Mouse (Mus musculus) forebrain, embryonic 12.5 days (tissue): ENCODE data around the gene Adam19. TPM values are rescaled to one million over a fixed set of nuclear protein-coding genes. Genes with fewer than 3 reads are reported as not detected.

ENCODE experiments used
- ATAC-seq: fragments of 200-750 bp; cut with Nextera tagmentation; 2 replicates; pipeline ENCODE4 v1.8.0; 2017; ENCODE audit warnings: moderate TSS enrichment; ENCODE audit not compliant: low FRiP score
- H3K27ac ChIP-seq: fragments of 300-500 bp; sonication (generic); 2 replicates; pipeline ENCODE4 v1.5.1; 2016; ENCODE audit warnings: mild to moderate bottlenecking
- H3K27me3 ChIP-seq: fragments of 300-500 bp; sonication (generic); 2 replicates; pipeline ENCODE4 v1.6.1; 2016; ENCODE audit warnings: mild to moderate bottlenecking
- H3K36me3 ChIP-seq: fragments of 300-500 bp; sonication (generic); replicated peaks from 2 replicates; pipeline ENCODE4 v1.6.1; 2016; ENCODE audit warnings: mild to moderate bottlenecking
- H3K4me1 ChIP-seq: fragments of 300-500 bp; sonication (generic); 2 replicates; pipeline ENCODE4 v1.6.1; 2016
- H3K4me2 ChIP-seq: fragments of 300-500 bp; sonication (generic); 2 replicates; pipeline ENCODE4 v1.6.1; 2016; ENCODE audit warnings: mild to moderate bottlenecking, moderate library complexity
- H3K4me3 ChIP-seq: fragments of 300-500 bp; sonication (generic); replicated peaks from 2 replicates; pipeline ENCODE4 v1.5.1; 2016; ENCODE audit warnings: mild to moderate bottlenecking
- H3K9ac ChIP-seq: fragments of 300-500 bp; sonication (generic); 2 replicates; pipeline ENCODE4 v1.6.1; 2016; ENCODE audit warnings: mild to moderate bottlenecking
- H3K9me3 ChIP-seq: fragments of 300-500 bp; sonication (generic); 2 replicates; pipeline ENCODE4 v1.6.1; 2016
- WGBS: fragments of 180-500 bp; shearing (Covaris S2); methylation state at CpG from one replicate; pipeline ENCODE4 v1.1.7; 2016; 5-methylcytosine and 5-hydroxymethylcytosine counted together
- polyA plus RNA-seq: library from polyadenylated mRNA; unstranded; fragments of >200 nt; fragmentation: Nextera tagmentation; extraction: Ambion mirVana; gene quantifications from 2 replicates; pipeline ENCODE4 v1.2.1, GENCODE M21; 2016

The Adam19 gene
- polyA plus RNA-seq, 1 experiment from 2014 or later, result 9.7 TPM

- Histone ChIP-seq H3K4me2 (no peak overlapping the region), H3K4me1 (0 out of 2 replicates have a peak, but pooled peaks cover under 1% of the 10 kb centered on the region), H3K9ac (no peak overlapping the region), H3K36me3 (peaks cover 17% of the 10 kb centered on the region; the same call in 1 of the 2 replicates), H3K27me3 (no peaks in the 10 kb centered on the region), H3K9me3 (no peaks in the 10 kb centered on the region), H3K27ac (no peak overlapping the region), H3K4me3 (no peak overlapping the region)
- WGBS, result 94% methylated on average over 3 of the region's 3 CpGs
- ATAC-seq, result no peak
Observed at GRCm38 (mm10) chr11:46097062-46097461, 41.3 kb downstream of the Adam19 start.

- Histone ChIP-seq H3K27ac (no peak overlapping the region), H3K4me1 (0 out of 2 replicates have a peak, but pooled peaks cover 3% of the 10 kb centered on the region), H3K9ac (no peak overlapping the region), H3K4me3 (no peak overlapping the region), H3K4me2 (no peak overlapping the region), H3K9me3 (no peaks in the 10 kb centered on the region), H3K27me3 (no peaks in the 10 kb centered on the region), H3K36me3 (peaks cover 10% of the 10 kb centered on the region; the same call in 1 of the 2 replicates)
- ATAC-seq, result no peak
- WGBS, result 90% methylated on average over 6 of the region's 6 CpGs
Observed at GRCm38 (mm10) chr11:46102107-46102506, 46.3 kb downstream of the Adam19 start.

GRCm38 (mm10) chr11:46107046-46107445 lies 51.3 kb downstream of the Adam19 start:
- H3K36me3 ChIP-seq, result no peaks in the 10 kb centered on the region
- no peak overlapping the region for H3K4me3 ChIP-seq
- H3K4me2 ChIP-seq, result no peak overlapping the region
- H3K27me3 ChIP-seq, result no peaks in the 10 kb centered on the region
- ATAC-seq, result no peak
- no peak overlapping the region for H3K9ac ChIP-seq
- no peak overlapping the region for H3K27ac ChIP-seq
- 0 out of 2 replicates have a peak, but pooled peaks cover 3% of the 10 kb centered on the region for H3K4me1 ChIP-seq
- H3K9me3 ChIP-seq, result no peaks in the 10 kb centered on the region
- 100% methylated on average over 1 of the region's 1 CpGs for WGBS

- peak; percentile 53; the same call in 1 of the 2 replicates for ATAC-seq
- Histone ChIP-seq H3K27ac (no peak overlapping the region), H3K4me3 (no peak overlapping the region), H3K4me2 (no peak overlapping the region), H3K27me3 (no peaks in the 10 kb centered on the region), H3K9ac (no peak overlapping the region), H3K9me3 (no peaks in the 10 kb centered on the region), H3K36me3 (no peaks in the 10 kb centered on the region), H3K4me1 (no peaks in the 10 kb centered on the region)
- 68% methylated on average over 5 of the region's 5 CpGs for WGBS
Observed at GRCm38 (mm10) chr11:46109206-46109605, 53.4 kb downstream of the Adam19 start.

- H3K36me3 ChIP-seq, result 0 out of 2 replicates have a peak, but pooled peaks cover 3% of the 10 kb centered on the region
- no peak overlapping the region for H3K4me2 ChIP-seq
- 87% methylated on average over 8 of the region's 8 CpGs for WGBS
Observed at GRCm38 (mm10) chr11:46110156-46110944, 54.6 kb downstream of the Adam19 start.

GRCm38 (mm10) chr11:46110945-46111287 lies 55.1 kb downstream of the Adam19 start:
- Histone ChIP-seq H3K4me1 (no peaks in the 10 kb centered on the region), H3K36me3 (0 out of 2 replicates have a peak, but pooled peaks cover 3% of the 10 kb centered on the region), H3K4me2 (no peak overlapping the region), H3K9me3 (no peaks in the 10 kb centered on the region), H3K4me3 (no peak overlapping the region), H3K27me3 (no peaks in the 10 kb centered on the region), H3K9ac (no peak overlapping the region), H3K27ac (no peak overlapping the region)
- WGBS, result 81% methylated on average over 1 of the region's 1 CpGs
- no peak for ATAC-seq

More at GRCm38 (mm10) chr11:46110156-46110944, 54.6 kb downstream of the Adam19 start:
- Histone ChIP-seq H3K4me1 (no peaks in the 10 kb centered on the region), H3K4me3 (no peak overlapping the region), H3K9me3 (no peaks in the 10 kb centered on the region), H3K27me3 (no peaks in the 10 kb centered on the region), H3K27ac (no peak overlapping the region), H3K9ac (no peak overlapping the region)
- ATAC-seq, result no peak

- Histone ChIP-seq H3K4me2 (no peak overlapping the region), H3K27ac (no peak overlapping the region), H3K27me3 (no peaks in the 10 kb centered on the region), H3K36me3 (0 out of 2 replicates have a peak, but pooled peaks cover 3% of the 10 kb centered on the region), H3K9ac (no peak overlapping the region), H3K9me3 (no peaks in the 10 kb centered on the region), H3K4me3 (no peak overlapping the region), H3K4me1 (no peaks in the 10 kb centered on the region)
- WGBS, result 75% methylated on average over 3 of the region's 3 CpGs
- no peak for ATAC-seq
Observed at GRCm38 (mm10) chr11:46113211-46113610, 57.4 kb downstream of the Adam19 start.

- Histone ChIP-seq H3K4me3 (no peak overlapping the region), H3K36me3 (0 out of 2 replicates have a peak, but pooled peaks cover 3% of the 10 kb centered on the region), H3K27me3 (no peaks in the 10 kb centered on the region), H3K4me1 (no peaks in the 10 kb centered on the region), H3K27ac (no peak overlapping the region), H3K9me3 (no peaks in the 10 kb centered on the region), H3K4me2 (no peak overlapping the region), H3K9ac (no peak overlapping the region)
- 89% methylated on average over 7 of the region's 7 CpGs for WGBS
- no peak for ATAC-seq
Observed at GRCm38 (mm10) chr11:46114221-46114620, 58.4 kb downstream of the Adam19 start.

GRCm38 (mm10) chr11:46115011-46115410 lies 59.2 kb downstream of the Adam19 start:
- Histone ChIP-seq H3K4me1 (no peaks in the 10 kb centered on the region), H3K27me3 (no peaks in the 10 kb centered on the region), H3K27ac (no peak overlapping the region), H3K36me3 (0 out of 2 replicates have a peak, but pooled peaks cover 3% of the 10 kb centered on the region), H3K9ac (no peak overlapping the region), H3K4me3 (no peak overlapping the region), H3K9me3 (no peaks in the 10 kb centered on the region), H3K4me2 (no peak overlapping the region)
- WGBS, result 58% methylated on average over 4 of the region's 4 CpGs
- ATAC-seq, result no peak

GRCm38 (mm10) chr11:46115411-46116173 lies 59.8 kb downstream of the Adam19 start:
- no peak overlapping the region for H3K9ac ChIP-seq
- no peak overlapping the region for H3K27ac ChIP-seq
- H3K27me3 ChIP-seq, result no peaks in the 10 kb centered on the region
- no peak overlapping the region for H3K4me2 ChIP-seq
- ATAC-seq, result no peak
- WGBS, result 82% methylated on average over 9 of the region's 9 CpGs
- H3K36me3 ChIP-seq, result 0 out of 2 replicates have a peak, but pooled peaks cover 3% of the 10 kb centered on the region
- no peaks in the 10 kb centered on the region for H3K9me3 ChIP-seq
- H3K4me3 ChIP-seq, result no peak overlapping the region
- no peaks in the 10 kb centered on the region for H3K4me1 ChIP-seq

GRCm38 (mm10) chr11:46116510-46116909 lies 60.7 kb downstream of the Adam19 start:
- no peaks in the 10 kb centered on the region for H3K27me3 ChIP-seq
- H3K36me3 ChIP-seq, result 0 out of 2 replicates have a peak, but pooled peaks cover 3% of the 10 kb centered on the region
- H3K9ac ChIP-seq, result no peak overlapping the region
- H3K4me2 ChIP-seq, result no peak overlapping the region
- WGBS, result 95% methylated on average over 2 of the region's 2 CpGs
- H3K4me1 ChIP-seq, result no peaks in the 10 kb centered on the region
- no peak overlapping the region for H3K4me3 ChIP-seq
- H3K9me3 ChIP-seq, result no peaks in the 10 kb centered on the region
- no peak for ATAC-seq
- no peak overlapping the region for H3K27ac ChIP-seq

- no peaks in the 10 kb centered on the region for H3K4me1 ChIP-seq
- no peak overlapping the region for H3K4me2 ChIP-seq
- H3K9ac ChIP-seq, result no peak overlapping the region
- no peak overlapping the region for H3K4me3 ChIP-seq
- H3K27me3 ChIP-seq, result no peaks in the 10 kb centered on the region
- no peak overlapping the region for H3K27ac ChIP-seq
- no peaks in the 10 kb centered on the region for H3K36me3 ChIP-seq
- 25% methylated on average over 4 of the region's 4 CpGs for WGBS
- no peak for ATAC-seq
- H3K9me3 ChIP-seq, result no peaks in the 10 kb centered on the region
Observed at GRCm38 (mm10) chr11:46119624-46120023, 63.8 kb downstream of the Adam19 start.
